Mouse (Mus musculus): ENCODE data around the gene Acy3.
"Not testable (repeated sequence)": the region's sequence is repeated elsewhere in the genome, so short reads cannot be mapped to it uniquely, and the experiment has no call there.

The Acy3 gene

DNA sequence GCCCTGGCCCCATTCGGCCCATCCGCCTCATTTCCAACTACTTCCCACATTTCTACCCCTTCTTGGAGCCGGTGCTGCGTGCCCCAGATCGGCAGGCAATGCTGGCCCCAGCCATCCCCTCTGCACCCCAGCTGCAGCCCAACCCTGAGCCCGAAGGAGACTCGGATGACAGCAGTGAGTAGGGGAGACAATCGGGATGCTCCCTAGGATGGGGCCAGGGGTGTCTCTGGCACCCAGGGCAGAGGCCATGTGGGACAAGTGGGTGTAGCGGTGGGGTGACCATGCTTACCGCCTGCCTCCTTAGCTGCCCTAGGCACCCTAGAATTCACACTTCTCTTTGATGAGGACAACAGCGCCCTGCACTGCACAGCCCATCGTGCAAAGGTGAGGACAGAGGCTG is 17.3 kb downstream of the Acy3 start:
- DNase-seq (ENCODE audit: low spot score): no peak

DNA sequence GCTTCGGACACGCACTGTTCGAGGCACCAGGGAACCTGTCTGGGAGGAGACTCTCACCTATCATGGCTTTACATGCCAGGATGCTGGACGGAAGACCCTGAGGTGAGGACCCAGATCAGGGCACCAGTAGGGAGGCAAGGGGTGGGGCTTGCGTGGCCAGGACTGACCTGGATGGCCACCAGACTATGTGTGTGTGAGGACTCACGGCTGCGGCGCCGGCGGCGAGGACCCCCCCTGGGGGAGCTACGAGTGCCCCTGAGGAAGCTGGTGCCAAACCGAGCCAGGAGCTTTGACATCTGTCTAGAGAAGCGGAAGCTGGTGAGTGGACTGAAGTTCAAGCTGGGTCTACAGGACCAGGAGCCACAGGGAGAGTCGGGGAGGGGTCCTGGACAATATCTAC is 18.0 kb downstream of the Acy3 start:
- peak; percentile 7 for DNase-seq (ENCODE audit: low spot score)

DNA sequence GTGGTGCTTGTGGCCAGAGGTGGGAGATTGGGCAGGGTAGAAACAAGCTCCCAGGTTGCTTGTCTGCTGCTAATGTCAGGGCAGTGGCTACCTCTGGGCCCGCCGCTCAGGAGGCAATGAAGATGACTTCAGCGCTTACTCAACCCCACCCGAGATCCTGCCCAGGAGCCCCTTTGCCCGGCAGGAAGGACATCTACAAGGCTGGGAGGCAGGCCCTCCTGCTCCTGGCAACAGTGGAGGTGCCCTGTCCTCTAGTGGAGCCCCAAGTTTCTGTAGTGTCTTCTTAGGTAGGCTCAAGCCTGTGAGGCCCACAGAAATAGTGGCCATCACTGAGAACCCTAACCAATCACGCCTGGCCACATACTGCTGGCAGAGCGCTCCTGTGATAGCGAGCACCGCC is 18.7 kb downstream of the Acy3 start:
- DNase-seq (ENCODE audit: low spot score): no peak

DNA sequence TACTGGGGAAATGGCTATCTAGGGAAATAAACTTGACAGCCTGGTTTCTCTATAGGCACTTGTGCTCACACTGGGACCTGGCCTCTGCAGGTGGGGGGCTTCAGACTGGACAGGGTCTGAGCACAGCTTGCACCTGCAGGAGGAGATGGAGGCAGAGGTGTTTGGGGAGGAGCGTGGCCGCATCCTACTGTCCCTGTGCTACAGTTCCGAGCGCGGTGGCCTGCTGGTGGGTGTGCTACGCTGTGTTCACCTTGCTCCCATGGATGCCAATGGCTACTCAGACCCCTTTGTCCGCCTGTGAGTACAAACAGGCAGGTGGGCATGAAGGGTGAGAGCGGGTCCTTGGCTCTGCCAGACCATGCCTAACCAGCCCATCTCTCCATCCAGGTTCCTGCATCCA is 19.6 kb downstream of the Acy3 start:
- DNase-seq (ENCODE audit: low spot score): no peak

DNA sequence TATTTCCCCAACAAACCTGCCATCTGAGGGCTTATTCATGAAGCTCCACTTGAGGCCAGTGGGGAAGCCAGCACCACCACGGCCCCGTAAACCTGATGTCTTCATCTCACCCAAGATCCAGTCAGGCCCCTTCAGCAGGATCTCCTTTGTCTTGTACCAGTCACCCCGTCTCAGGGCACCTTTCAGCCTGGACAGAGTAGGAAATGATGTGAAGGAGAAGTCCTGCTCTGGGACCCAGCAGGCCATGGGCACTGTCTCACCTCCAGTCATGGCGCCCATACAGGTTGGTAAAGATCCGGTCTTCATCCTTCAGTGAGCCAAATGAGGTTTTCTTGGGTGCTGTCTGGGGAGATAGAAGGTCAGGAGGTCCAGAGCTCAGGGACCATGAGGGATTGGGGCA is 24.7 kb downstream of the Acy3 start:
- DNase-seq (ENCODE audit: low spot score): no peak

DNA sequence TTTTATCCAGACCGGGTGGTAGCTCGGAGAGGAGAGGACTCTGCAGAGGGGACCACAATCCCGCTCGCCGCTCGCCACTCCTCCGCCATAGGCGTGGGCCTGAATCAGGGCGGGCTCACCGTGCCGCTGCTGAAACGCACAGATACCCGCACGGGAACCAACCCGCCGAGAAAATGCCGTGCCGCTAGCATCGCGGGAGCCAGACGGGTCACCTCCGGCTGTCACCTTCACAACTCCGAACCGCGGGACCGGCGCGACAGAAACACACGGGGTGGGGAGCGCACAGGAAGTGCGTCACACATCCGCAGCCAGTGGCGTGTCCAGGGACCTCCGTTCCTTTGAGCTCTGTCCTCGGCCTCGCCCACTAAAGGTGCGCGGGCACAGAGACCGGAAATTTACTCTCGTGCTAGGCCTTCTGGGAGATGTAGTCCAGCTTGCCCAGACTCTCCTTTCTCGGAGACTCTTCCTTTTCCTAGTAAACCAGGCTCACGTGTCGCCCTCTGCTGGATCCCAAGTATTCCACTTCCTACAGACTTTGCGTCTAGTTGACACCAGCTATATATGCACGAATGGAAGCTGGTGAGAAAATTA is 26.2 kb downstream of the Acy3 start, which contains the start of gene Ndufv1:
Gene Ndufv1, minus strand, starts transcription at position 375 of the 591 bp plus-strand sequence.
- DNase-seq (ENCODE audit: low spot score): peak; percentile 81

DNA sequence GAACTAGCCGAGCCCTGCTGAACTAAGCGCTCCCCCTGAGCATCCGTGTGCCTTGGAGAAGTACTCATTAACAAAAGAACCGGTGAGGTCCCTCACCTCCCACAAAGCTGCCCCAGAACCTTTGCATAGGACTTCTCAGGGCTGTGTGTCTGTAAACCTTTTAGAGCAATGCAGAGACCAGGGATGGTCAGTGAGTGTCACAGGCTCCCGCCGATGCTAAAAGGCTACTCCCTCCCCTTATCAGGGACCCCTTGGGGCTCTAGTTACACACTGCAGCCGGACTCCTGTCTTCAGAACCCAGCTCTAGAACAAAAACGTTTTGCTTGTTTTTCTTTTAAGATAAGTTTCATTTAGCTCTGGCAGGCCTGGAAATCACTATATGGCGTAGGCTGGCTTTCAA is 26.7 kb downstream of the Acy3 start:
- DNase-seq (ENCODE audit: low spot score): no peak

DNA sequence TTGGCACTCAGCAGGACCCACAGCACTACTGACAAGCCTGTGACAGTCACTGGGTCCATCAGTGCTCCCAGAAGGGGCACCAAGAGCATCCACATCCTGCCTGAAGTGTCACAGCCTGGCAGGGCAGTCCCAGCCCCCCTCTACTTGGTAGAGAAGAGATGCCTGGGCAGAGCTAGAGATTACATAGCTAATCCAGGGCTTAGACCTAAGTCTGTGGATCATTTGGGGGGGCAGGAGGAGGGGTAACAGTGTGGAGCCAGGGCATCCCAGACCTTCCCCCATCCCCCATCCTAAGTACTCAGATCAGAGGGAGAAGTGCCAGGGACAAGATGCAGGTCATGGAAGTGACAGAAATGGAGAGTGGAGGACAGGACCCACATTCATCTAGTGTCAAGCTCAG is 28.4 kb downstream of the Acy3 start:
- no peak for DNase-seq (ENCODE audit: low spot score)

DNA sequence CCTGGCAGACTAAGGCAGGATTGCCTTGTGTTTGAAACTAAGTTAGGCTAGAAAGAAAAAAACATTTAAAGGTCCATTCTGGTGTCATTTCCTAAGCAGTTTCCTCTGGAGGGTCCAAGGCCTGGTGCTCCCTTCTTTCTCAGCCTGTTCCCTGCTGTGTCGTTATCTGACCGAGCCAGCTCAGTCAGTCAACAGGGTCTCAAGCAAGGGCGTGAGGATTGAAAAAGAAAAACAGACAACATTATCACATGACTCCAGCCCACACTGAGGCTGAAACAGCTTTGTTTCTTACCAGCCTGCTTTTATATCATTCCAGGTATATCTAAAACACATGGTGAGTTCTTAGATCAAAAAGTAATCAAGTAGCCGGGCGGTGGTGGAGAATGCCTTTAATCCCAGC is 29.3 kb downstream of the Acy3 start:
- DNase-seq (ENCODE audit: low spot score): no peak

DNA sequence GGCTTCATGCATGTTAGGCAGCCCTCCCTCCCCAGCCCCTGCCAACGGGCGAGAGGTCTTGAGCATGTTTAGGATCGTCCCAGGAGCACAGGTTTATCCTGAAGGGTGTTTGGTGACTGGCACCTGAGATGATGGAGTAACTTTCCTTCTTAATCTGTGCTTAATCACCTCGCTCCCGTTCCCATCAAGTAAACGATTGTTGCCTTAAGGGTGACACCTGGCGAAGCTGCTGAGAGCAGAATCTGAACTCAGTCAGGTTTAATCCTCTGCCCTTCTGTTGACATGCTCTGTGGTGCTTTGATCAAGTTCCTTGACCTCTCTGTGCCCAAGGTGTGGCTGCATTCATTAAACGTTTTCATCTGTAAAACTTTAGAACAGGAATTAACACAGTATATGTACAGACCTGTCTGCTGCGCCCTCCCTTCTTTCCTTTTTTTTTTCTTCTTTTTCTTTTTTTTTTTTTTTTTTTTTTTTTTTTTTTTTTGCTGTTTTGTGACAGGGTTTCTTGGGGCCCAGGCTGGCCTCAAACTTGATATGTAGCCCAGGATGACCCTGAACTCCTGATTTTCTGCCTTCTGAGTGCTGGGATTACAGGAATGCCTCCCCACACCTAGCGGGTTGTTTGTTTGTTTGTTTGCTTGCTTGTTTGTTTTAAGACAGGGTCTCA is 31.7 kb downstream of the Acy3 start:
- no peak for DNase-seq (ENCODE audit: low spot score)

DNA sequence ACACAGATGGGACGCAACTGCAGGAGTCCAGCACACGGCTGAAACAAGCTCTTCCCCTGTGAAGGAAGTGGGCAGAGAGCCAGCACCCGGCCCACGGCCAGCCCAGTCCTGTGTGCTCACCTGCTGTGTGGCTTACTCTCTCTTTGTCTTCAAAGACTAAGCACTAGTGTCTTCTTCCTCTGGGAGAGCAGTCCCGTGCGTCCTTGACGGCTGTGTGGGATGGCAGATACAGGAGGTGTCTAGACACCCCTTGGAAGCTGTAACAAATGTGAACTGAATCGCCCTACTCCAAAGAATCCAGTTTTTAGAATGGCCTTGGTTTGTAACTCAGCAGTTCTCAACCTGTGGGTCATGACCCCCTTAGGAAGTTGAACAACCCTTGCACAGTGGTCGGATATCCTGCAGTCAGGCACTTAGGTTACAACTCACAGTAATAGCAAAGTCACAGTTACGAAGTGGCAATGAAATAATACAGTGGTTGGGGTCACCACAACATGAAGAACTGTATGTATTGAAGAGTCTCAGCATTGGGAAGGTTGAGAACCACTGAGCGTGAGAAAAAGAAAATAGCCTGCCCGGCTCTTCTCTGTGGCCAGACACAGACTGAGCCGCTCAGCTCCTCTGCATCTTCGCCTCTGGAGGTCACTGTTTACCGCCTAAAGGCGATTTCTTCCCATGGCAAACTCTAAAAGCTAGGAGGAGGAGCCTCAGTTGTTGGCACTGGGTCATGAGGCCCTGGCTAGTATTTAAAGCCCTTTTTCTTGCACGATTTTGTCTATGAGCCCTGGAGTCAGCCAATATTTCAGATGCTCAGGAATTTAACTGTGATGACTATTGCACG is 32.6 kb downstream of the Acy3 start:
- DNase-seq (ENCODE audit: low spot score): peak; percentile 38

DNA sequence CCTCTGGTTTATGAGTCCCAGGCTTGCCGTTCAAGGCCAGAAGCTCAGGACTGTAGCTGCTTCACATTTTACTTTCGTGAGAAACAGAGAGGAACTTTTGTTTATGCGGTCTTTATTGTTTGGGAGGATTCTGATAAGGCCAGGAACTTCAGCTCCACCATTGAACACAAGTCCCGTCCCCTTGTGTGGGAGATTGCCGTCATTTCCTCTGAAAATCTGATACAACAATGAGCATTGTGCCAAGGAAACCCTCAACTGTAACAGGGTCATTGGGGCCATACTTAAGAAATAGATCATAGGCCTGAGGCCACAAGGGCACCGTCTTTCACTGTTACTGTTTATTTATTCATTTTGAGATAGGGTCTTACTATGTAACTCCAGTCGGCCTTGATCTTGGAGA is 36.8 kb downstream of the Acy3 start:
- no peak for DNase-seq (ENCODE audit: low spot score)

DNA sequence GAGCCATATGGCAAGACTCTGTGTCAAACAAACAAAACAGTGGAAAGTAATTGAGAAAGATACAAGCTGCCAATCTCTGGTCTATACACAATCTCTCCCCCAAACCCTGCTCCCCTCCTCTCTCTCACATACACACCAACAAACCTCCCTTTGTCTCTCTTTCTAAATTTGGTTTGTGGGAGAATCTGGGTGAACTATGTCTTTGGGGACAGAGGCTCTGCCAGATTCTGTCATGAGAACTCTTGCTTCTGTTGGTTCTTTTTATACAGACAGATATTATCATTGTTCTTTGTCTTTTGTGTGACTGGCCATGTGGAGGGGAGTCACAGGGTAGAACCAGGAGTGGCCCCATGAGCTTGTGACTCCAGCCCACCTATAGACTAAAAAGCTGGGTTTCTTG is 41.2 kb downstream of the Acy3 start:
- DNase-seq (ENCODE audit: low spot score): no peak

DNA sequence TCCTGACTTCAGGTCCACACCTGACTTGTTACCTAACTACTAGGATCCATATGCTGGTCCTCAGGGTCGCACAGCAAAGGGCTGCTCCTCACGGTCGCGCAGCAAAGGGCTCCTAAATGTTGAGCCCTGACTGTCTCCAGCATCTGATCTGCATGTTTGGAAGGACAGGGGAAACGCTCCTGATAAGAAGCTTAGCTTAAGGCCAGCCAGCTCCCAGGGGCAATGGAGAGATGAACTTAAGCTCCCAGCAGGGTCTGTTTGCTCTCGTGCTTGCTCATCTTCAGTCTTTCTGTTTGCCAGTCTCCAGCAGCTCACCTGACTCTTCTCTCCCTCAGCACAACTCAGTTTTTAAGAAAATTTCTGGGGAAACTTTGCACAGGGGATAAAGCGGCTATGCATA is 46.3 kb downstream of the Acy3 start:
- no peak for DNase-seq (ENCODE audit: low spot score)

DNA sequence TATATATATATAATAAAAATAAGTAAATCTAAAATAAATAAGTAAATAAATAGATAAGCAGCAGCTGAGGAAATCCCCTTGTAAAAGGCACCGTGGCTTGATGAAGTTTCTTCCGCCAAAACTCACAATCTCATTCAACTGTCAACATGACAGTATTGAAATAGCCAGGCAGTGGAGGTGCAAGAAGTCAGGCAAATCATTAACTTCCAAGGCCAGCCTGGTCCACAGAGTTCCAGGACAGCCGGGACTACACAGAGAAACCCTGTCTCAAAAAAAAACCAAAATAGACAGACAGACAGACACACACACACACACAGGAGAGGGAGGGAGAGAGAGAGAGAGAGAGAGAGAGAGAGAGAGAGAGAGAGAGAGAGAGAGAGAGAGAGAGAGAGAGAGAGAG is 46.9 kb downstream of the Acy3 start:
- no peak for DNase-seq (ENCODE audit: low spot score)

DNA sequence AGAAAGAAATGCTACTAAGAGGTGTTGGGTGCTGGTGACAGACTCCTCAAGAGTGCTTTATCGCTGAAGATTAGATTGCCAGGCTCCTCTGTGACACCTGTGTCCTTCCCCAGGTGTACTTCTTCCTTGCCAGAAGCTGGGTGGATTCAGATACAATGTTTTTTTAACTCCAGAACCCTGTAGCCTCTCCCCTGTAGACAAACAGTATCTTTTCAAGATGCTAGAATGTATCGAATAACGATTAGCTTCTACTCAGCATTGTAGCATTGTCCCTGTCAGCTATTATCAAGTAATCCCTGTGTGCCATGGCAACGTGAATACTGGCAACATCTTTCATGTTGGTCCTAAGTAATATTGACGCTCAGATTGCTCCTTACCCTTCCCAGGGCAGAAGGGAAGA is 47.4 kb downstream of the Acy3 start:
- DNase-seq (ENCODE audit: low spot score): no peak

DNA sequence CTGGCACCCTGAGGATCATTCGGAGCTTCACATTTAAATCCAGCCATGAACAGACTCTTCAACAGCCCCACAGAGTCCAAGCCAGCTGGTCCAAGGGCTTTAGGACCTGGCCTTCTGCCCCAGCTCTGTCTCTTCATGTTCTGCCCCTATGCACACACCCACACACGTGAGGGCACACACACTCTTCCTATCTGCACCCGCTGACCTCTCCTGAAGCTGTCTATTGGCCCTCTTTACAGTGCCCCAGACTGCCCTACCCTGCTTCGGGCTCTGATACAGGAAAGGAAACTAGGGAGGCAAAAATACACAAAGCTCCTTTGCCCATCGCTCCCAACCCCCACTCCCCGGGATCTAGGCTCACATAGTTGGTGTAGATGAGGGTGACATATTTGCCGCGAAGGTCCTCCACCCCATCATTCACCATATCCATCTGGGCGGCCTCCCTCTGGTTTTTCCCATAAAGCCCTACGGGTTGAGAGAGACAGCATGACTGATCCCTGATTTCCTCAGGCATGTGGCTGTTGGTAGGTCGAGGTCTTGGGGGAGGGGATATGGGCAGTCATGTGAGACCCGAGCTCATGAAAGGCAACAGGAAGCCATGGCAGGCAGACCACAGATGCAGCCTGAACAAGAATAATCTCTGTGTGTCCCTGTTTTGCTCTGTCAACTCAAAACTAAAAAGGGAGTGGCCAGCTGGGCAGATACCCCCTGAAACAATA is 50.1 kb downstream of the Acy3 start:
- DNase-seq (ENCODE audit: low spot score): no peak

DNA sequence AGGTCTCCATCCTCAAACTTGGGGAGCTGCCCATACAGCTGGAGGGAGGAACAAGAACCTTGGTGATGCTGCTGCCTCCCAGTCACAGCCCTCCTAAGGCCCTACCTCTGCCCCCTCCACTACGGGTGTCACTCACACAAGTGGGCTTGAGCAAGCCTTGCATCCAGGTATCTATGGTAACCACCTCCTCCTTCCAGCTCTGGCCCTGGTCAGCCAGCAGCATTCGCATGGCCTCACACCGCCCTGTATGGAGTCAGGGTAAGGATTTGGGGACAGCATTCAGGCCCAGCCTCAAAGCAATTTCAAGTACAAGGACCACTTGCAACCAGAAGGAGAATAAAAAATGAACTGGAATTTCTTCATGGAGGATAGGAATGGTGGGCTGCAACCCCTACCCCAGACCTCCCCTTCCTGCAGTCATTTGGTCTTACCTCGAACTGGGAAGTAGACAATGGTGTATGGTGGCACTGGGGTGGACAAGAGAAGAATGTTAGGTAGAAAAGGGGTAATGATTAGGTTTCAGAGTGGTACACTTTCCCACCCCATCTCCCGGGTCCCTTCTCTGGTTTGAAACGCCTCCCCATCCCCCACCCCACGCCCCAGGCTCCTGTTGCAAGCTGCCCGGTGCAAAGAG is 50.9 kb downstream of the Acy3 start:
- not testable (repeated sequence) for DNase-seq (ENCODE audit: low spot score)

DNA sequence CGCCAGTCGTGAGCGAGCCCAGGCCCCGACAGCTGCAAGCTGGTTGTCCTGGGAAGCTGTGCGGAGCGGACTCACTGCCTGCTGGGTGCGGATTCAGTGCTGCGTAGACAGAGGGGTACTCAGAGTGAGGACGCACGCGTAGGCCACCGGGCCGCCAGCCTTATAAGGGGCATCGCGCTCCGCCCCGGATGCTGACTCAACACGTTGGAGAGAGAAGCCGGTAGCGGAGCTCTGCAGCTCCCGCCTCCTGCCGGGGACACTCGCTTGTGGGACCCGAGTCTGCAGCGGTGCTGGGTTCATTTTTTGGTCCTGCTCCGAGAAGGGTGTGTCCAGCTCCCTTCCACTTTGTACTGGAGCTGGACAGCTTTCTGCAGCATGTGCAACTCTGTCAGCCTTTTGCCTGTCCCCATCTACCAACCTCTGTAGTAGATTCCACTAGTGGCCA is 51.4 kb downstream of the Acy3 start, which contains the start of gene Gstp1:
Gene Gstp1, minus strand, starts transcription at position 198 of the 445 bp plus-strand sequence.
- DNase-seq (ENCODE audit: low spot score): peak; percentile 47

All from urinary bladder, postnatal 10 days (tissue).